Mouse (Mus musculus): ENCODE measurements at regions not wholly inside any gene's neighbourhood (a gene's known extent, or its start where the extent isn't known, plus 50 kb on each side); places are given as distances from the start of the nearest gene placed in this dataset.

DNA sequence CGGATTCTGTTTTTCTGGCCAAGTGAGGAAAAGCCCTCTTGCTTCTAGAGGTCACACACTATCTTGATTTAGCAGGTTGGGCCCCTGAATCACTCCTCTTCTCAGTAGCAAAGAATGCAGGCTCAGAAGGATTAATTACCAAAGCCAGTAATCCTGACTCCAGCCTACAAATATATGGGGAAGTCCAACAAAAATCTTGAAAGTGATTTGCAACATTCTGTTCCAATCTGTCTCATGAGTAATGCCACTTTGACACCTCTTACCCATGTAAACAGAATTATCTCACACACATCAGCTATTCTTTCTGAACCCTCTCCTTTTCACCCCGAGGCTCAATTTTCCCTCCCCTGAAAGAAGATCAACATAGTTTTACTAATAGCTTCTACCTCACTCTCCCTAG lies 233.9 kb upstream of the Nt5c1b start:
- no peak overlapping the region for H3K4me3 ChIP-seq (ENCODE audit: low read depth, low read length)
- no peak overlapping the region for H3K9ac ChIP-seq (replicated peaks; ENCODE audit: low read length, poor library complexity, severe bottlenecking)
- H3K9me3 ChIP-seq (ENCODE audit: low read length): no peaks in the 10 kb centered on the region
- 52% methylated on average over 2 of the region's 2 CpGs for WGBS
- H3K27ac ChIP-seq (ENCODE audit: low read depth, low read length): no peak overlapping the region
- DNase-seq (ENCODE audit: low spot score) (no peak), ATAC-seq (ENCODE audit: low FRiP score) (no peak)
- H3K4me1 ChIP-seq (ENCODE audit: insufficient read depth, low read length): no peaks in the 10 kb centered on the region
- no peaks in the 10 kb centered on the region for H3K27me3 ChIP-seq (ENCODE audit: insufficient read depth, low read length)
- H3K36me3 ChIP-seq (ENCODE audit: insufficient read depth, low read length): no peaks in the 10 kb centered on the region
- no peak for TF ChIP-seq CTCF (IDR thresholded peaks at IDR 0.05)
- no peak overlapping the region for H3K4me2 ChIP-seq (ENCODE audit: low read depth, low read length, poor library complexity, severe bottlenecking)

DNA sequence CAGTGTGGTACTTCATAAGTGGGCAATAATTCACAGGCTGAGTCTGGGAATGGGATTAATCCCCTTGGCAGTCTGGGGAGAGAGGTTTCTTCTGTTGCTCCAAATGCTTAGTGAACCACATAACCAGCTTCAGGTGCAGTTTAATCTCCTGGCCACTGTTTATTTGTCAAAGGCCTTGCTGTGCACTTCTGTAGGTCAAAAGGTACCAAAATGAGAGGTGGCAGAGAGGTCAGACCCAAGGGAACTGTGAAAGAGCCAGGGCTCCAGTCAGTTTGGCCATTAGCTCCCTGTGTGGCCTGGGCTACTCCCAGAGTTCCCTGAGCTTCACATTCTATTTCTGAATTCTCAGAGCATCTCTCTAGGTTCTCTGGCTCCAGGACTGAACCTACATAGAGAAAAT lies 229.6 kb upstream of the Nt5c1b start:
- Histone ChIP-seq H3K4me1 (ENCODE audit: insufficient read depth, low read length) (no peaks in the 10 kb centered on the region), H3K27me3 (ENCODE audit: insufficient read depth, low read length) (no peaks in the 10 kb centered on the region), H3K4me2 (ENCODE audit: low read depth, low read length, poor library complexity, severe bottlenecking) (no peak overlapping the region), H3K36me3 (ENCODE audit: insufficient read depth, low read length) (no peaks in the 10 kb centered on the region), H3K9ac (replicated peaks; ENCODE audit: low read length, poor library complexity, severe bottlenecking) (no peak overlapping the region), H3K27ac (ENCODE audit: low read depth, low read length) (no peak overlapping the region), H3K9me3 (ENCODE audit: low read length) (no peaks in the 10 kb centered on the region), H3K4me3 (ENCODE audit: low read depth, low read length) (no peak overlapping the region)
- ATAC-seq (ENCODE audit: low FRiP score): no peak
- DNase-seq (ENCODE audit: low spot score): no peak
- no peak for TF ChIP-seq CTCF (IDR thresholded peaks at IDR 0.05)

DNA sequence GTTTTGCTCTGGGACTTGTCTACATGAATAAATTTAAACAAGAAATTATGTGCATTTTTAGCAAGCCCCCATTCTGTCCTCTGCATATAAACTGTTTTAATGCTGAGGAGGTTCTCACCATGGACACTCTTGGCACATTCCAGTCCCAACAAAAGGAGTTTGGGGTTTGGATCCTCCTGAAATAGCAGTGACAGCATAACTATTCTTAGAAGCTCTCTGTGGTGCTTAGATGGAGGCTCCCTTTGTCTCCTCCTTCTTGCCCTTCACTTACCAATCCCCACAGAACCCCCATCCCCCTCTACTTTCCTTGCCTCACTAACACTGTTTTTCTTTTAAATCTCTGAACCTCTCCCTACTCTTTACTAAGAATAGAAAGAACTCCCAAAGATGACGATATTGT lies 208.9 kb upstream of the Nt5c1b start:
- Histone ChIP-seq H3K4me1 (ENCODE audit: insufficient read depth, low read length) (no peaks in the 10 kb centered on the region), H3K9ac (replicated peaks; ENCODE audit: low read length, poor library complexity, severe bottlenecking) (no peak overlapping the region), H3K36me3 (ENCODE audit: insufficient read depth, low read length) (no peaks in the 10 kb centered on the region), H3K4me3 (ENCODE audit: low read depth, low read length) (no peak overlapping the region), H3K27ac (ENCODE audit: low read depth, low read length) (no peak overlapping the region), H3K27me3 (ENCODE audit: insufficient read depth, low read length) (no peaks in the 10 kb centered on the region), H3K9me3 (ENCODE audit: low read length) (no peaks in the 10 kb centered on the region), H3K4me2 (ENCODE audit: low read depth, low read length, poor library complexity, severe bottlenecking) (no peak overlapping the region)
- WGBS: 67% methylated on average over 1 of the region's 1 CpGs
- TF ChIP-seq CTCF (IDR thresholded peaks at IDR 0.05): no peak
- DNase-seq (ENCODE audit: low spot score) (no peak), ATAC-seq (ENCODE audit: low FRiP score) (0 out of 2 replicates have a peak, but pooled peaks have one; percentile 51)

GRCm38 (mm10) chr12:10168042-10168441 lies 201.7 kb upstream of the Nt5c1b start:
- Histone ChIP-seq H3K4me1 (ENCODE audit: insufficient read depth, low read length) (no peaks in the 10 kb centered on the region), H3K36me3 (ENCODE audit: insufficient read depth, low read length) (no peaks in the 10 kb centered on the region), H3K9me3 (ENCODE audit: low read length) (no peaks in the 10 kb centered on the region), H3K27me3 (ENCODE audit: insufficient read depth, low read length) (no peaks in the 10 kb centered on the region), H3K4me3 (ENCODE audit: low read depth, low read length) (no peak overlapping the region), H3K27ac (ENCODE audit: low read depth, low read length) (no peak overlapping the region), H3K4me2 (ENCODE audit: low read depth, low read length, poor library complexity, severe bottlenecking) (no peak overlapping the region), H3K9ac (replicated peaks; ENCODE audit: low read length, poor library complexity, severe bottlenecking) (no peak overlapping the region)
- ATAC-seq (ENCODE audit: low FRiP score): no peak
- DNase-seq (ENCODE audit: low spot score): no peak
- TF ChIP-seq CTCF (IDR thresholded peaks at IDR 0.05): no peak

DNA sequence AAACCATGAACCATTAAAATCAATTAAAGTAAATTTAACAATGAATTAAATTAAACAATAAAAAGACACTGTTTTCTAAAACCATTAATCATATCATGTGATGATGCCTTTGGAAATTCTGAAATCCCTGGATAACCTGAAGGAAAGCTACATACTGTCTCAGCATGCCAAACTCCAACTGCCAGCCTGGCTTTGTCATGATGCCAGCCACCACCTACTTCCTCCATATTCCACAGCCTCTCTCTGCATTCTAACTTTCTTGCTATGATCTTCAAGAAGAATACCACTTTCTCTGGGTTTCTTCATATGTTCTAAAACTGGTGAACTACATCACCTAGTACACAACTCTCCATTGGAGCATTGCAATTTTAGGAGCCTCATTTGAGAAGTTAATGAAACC lies 201.2 kb upstream of the Nt5c1b start:
- no peak for TF ChIP-seq CTCF (IDR thresholded peaks at IDR 0.05)
- H3K36me3 ChIP-seq (ENCODE audit: insufficient read depth, low read length): no peaks in the 10 kb centered on the region
- H3K4me2 ChIP-seq (ENCODE audit: low read depth, low read length, poor library complexity, severe bottlenecking): no peak overlapping the region
- no peak overlapping the region for H3K4me3 ChIP-seq (ENCODE audit: low read depth, low read length)
- DNase-seq (ENCODE audit: low spot score) (no peak), ATAC-seq (ENCODE audit: low FRiP score) (no peak)
- no peaks in the 10 kb centered on the region for H3K4me1 ChIP-seq (ENCODE audit: insufficient read depth, low read length)
- no peak overlapping the region for H3K27ac ChIP-seq (ENCODE audit: low read depth, low read length)
- no peak overlapping the region for H3K9ac ChIP-seq (replicated peaks; ENCODE audit: low read length, poor library complexity, severe bottlenecking)
- no peaks in the 10 kb centered on the region for H3K27me3 ChIP-seq (ENCODE audit: insufficient read depth, low read length)
- H3K9me3 ChIP-seq (ENCODE audit: low read length): no peaks in the 10 kb centered on the region

DNA sequence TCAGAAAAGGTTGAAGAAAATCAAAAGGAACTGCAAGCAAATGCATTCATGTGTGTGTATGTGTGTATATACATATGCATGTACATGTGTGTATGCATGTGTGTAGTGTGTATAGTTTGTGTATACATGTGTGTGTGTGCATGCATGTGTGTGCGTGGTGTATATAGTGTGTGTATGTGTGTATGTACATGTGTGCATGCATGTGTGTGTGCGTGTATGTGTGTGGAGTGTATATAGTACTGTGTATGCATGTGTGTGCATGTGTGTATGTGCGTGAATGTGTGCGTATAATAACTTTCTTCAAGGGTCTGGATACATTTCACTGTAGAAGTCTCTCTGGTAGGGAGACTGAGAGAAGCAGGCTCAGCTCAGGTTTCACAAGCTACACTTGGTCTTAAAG lies 191.1 kb upstream of the Nt5c1b start:
- H3K27ac ChIP-seq (ENCODE audit: low read depth, low read length): no peak overlapping the region
- TF ChIP-seq CTCF (IDR thresholded peaks at IDR 0.05): no peak
- DNase-seq (ENCODE audit: low spot score) (no peak), ATAC-seq (ENCODE audit: low FRiP score) (no peak)
- no peaks in the 10 kb centered on the region for H3K36me3 ChIP-seq (ENCODE audit: insufficient read depth, low read length)
- H3K9ac ChIP-seq (replicated peaks; ENCODE audit: low read length, poor library complexity, severe bottlenecking): no peak overlapping the region
- no peaks in the 10 kb centered on the region for H3K9me3 ChIP-seq (ENCODE audit: low read length)
- 99% methylated on average over 4 of the region's 4 CpGs for WGBS
- no peaks in the 10 kb centered on the region for H3K27me3 ChIP-seq (ENCODE audit: insufficient read depth, low read length)
- no peak overlapping the region for H3K4me3 ChIP-seq (ENCODE audit: low read depth, low read length)
- no peaks in the 10 kb centered on the region for H3K4me1 ChIP-seq (ENCODE audit: insufficient read depth, low read length)
- H3K4me2 ChIP-seq (ENCODE audit: low read depth, low read length, poor library complexity, severe bottlenecking): no peak overlapping the region
